Mouse (Mus musculus) intestine, embryonic 14.5 days (tissue): ENCODE measurements around the gene Bex1. TPM values are rescaled to one million over a fixed set of nuclear protein-coding genes. Genes with fewer than 3 reads are reported as not detected.
A peak's percentile ranks its signal among the peaks of the same experiment; 100 is the strongest.
"Not testable (repeated sequence)": the region's sequence is repeated elsewhere in the genome, so short reads cannot be mapped to it uniquely, and the experiment has no call there.

Source experiments
- ATAC-seq: fragments of 200-750 bp; cut with Nextera tagmentation; replicated peaks from 2 replicates; pipeline ENCODE4 v1.8.0; 2017; ENCODE audit warnings: low read depth, moderate number of reproducible peaks, moderate TSS enrichment, moderate library complexity; ENCODE audit not compliant: low FRiP score, low TSS enrichment
- DNase-seq: peaks from one replicate; pipeline ENCODE4 v3.0.0-alpha.2; 2018; ENCODE audit warnings: low spot score
- H3K27ac ChIP-seq: fragments of 300-500 bp; sonication (generic); 2 replicates; pipeline ENCODE4 v1.5.1; 2014; ENCODE audit warnings: low read depth, mild to moderate bottlenecking, control low read depth
- H3K27me3 ChIP-seq: fragments of 300-500 bp; sonication (generic); replicated peaks from 2 replicates; pipeline ENCODE4 v1.6.1; 2014; ENCODE audit warnings: low read length, control low read depth; ENCODE audit not compliant: control insufficient read depth, insufficient read depth
- H3K36me3 ChIP-seq: fragments of 300-500 bp; sonication (generic); 2 replicates; pipeline ENCODE4 v1.6.1; 2014; ENCODE audit warnings: low read length, control low read depth; ENCODE audit not compliant: control insufficient read depth, insufficient read depth
- H3K4me1 ChIP-seq: fragments of 300-500 bp; sonication (generic); replicated peaks from 2 replicates; pipeline ENCODE4 v1.6.1; 2014; ENCODE audit warnings: low read length, control low read depth, mixed read lengths; ENCODE audit not compliant: control insufficient read depth, insufficient read depth
- H3K4me2 ChIP-seq: fragments of 300-500 bp; sonication (generic); 2 replicates; pipeline ENCODE4 v1.6.1; 2014; ENCODE audit warnings: low read length
- H3K4me3 ChIP-seq: fragments of 300-500 bp; sonication (generic); 2 replicates; pipeline ENCODE4 v1.5.1; 2014; ENCODE audit warnings: low read depth, low read length, control low read depth, mixed read lengths
- H3K9ac ChIP-seq: fragments of 300-500 bp; sonication (generic); 2 replicates; pipeline ENCODE4 v1.6.1; 2014; ENCODE audit warnings: mild to moderate bottlenecking, low read length
- H3K9me3 ChIP-seq: fragments of 300-500 bp; sonication (generic); 2 replicates; pipeline ENCODE4 v1.6.1; 2016; ENCODE audit warnings: low read length, control low read depth; ENCODE audit not compliant: control insufficient read depth
- WGBS: fragments of 180-500 bp; shearing (Covaris S2); extraction: QIAGEN DNeasy Blood & Tissue Kit; methylation state at CpG from one replicate; pipeline ENCODE4 v1.1.7; 2014; 5-methylcytosine and 5-hydroxymethylcytosine counted together
- polyA plus RNA-seq: library from polyadenylated mRNA; unstranded; fragments of >200 nt; fragmentation: Nextera tagmentation; extraction: Ambion mirVana; gene quantifications from 2 replicates; pipeline ENCODE4 v1.2.1, GENCODE M21; 2014

Bex1 gene
- polyA plus RNA-seq = 206 and 236 TPM in 2 replicates

DNA sequence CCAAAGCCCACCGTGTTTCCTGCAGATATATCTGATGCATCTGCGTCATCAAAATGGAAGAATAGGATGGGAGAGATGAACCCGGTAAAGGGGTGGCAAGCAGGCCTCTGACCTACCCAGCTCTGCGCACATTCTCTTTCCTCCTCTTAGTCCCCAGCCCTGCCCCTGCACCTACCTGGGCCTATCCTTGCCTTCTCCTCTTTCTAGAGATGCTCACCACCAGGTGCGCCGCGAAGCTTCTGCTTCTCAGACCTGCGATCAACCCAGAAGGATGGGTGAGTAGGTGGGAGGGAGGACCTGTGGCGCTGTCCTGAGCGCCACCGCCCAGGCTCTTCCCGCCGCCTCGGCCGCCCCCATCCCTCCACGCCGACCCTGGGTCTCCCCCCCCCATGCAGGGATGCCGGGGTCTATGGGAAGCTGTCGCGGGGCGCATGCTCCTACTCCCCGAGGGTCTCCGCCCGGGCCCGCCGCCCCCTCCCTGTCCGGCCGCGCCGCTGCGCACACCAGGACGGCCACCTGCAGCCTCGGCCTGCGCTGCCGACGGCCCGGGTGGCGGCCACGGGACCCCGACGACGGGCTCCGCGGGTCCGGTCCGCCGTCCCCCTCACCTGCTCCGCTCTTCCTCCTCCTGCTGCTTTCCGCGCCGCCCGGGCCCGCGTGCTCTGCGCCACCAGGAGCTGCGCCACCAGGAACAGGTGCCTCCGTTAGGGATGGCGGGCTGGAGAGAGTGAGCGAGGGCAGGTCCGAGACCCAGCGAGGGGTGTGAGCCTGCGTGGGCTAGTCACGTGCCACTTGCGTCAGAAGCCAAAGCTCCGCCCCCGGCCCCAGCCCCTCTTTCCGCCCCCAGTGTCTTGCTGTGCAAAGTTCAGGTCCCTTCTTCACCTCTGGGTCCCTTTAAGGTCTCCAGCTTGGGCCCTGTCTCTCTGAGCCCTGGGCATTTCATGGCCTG lies at the start of gene Bex1, which contains the start of gene Tceal7:
Bex1 (minus strand) TSS at position 785 of the 949 bp plus-strand sequence.
Tceal7 (plus strand) TSS at position 51 of the 949 bp plus-strand sequence.
- peak within 1 kb of the TSS; percentile 27 for H3K4me3 ChIP-seq
- not testable (repeated sequence) for H3K9ac ChIP-seq, H3K4me1 ChIP-seq, H3K9me3 ChIP-seq, DNase-seq, H3K27ac ChIP-seq, H3K36me3 ChIP-seq, H3K27me3 ChIP-seq
- ATAC-seq = peak; percentile 92
- H3K4me2 ChIP-seq = peak within 1 kb of the TSS; percentile 37
- 25% methylated on average over 15 of the region's 67 CpGs for WGBS

DNA sequence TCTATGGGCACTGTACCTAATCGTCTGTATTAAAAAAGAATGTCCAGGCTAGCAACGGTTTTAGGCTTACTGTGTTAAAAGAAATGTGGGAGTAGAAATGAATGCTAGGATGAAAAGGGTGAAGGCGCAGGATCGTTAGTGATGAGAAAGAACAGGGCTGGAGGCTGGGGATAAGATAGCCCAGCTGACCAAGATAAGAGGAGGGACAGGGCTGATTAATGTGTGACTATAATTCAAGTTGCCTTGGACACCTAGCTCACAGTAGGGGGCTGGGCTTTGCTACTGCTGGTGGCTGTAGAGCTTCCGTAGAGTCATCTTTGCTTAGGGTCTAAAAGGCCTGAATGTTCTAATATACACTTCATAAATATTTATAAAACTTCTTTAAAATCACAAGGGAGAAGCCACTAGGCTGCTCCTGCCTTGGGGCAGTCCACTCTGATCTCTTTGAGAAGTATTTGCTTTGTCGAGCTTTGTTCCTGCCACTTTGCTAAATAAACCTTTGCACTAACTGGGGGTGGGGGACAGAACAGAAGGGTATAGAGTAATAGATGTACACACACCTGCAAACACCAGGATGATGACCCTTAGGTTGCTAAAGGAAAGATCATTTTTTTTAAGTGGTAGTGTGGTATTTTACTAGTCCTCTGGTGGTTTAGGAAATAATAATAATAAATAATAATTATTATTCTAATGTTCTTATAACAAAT lies 36.9 kb upstream of the Bex1 start:
- H3K27ac ChIP-seq = no peak overlapping the region
- no peak for ATAC-seq
- DNase-seq = no peak
- 15% methylated on average over 6 of the region's 6 CpGs for WGBS
- no peak overlapping the region for H3K4me2 ChIP-seq
- no peaks in the 10 kb centered on the region; the same call in 1 of the 2 replicates for H3K4me1 ChIP-seq
- no peak overlapping the region for H3K4me3 ChIP-seq
- H3K36me3 ChIP-seq = peaks cover 9% of the 10 kb centered on the region
- H3K27me3 ChIP-seq = no peaks in the 10 kb centered on the region
- no peaks in the 10 kb centered on the region for H3K9me3 ChIP-seq
- no peak overlapping the region for H3K9ac ChIP-seq

DNA sequence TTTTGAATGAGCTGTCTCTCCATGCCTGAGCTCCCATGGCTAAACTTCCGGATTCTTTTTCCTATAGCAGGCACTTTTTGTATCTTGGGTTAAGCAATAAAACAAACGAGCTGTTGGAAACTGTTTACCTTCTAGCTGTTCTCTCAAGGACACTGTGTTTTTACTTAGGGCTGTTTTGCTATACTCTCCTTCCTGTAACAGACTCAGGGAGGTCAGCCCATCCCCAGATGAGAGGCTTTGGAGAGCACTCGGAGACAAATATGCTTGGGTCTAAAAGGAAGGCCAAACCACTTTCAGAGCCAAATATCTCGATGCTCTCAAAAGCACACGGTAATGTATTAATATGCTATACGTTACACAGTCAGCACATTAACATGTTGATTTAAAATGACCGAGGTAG lies 34.4 kb upstream of the Bex1 start:
- H3K4me2 ChIP-seq = no peak overlapping the region
- no peaks in the 10 kb centered on the region for H3K27me3 ChIP-seq
- no peak overlapping the region for H3K4me3 ChIP-seq
- H3K36me3 ChIP-seq = peaks cover 11% of the 10 kb centered on the region
- peak overlapping the region; percentile 33; the same call in 1 of the 2 replicates for H3K27ac ChIP-seq
- no peak overlapping the region for H3K9ac ChIP-seq
- H3K9me3 ChIP-seq = no peaks in the 10 kb centered on the region
- ATAC-seq (no peak), DNase-seq (no peak)
- no peaks in the 10 kb centered on the region; the same call in 1 of the 2 replicates for H3K4me1 ChIP-seq
- 41% methylated on average over 7 of the region's 7 CpGs for WGBS

DNA sequence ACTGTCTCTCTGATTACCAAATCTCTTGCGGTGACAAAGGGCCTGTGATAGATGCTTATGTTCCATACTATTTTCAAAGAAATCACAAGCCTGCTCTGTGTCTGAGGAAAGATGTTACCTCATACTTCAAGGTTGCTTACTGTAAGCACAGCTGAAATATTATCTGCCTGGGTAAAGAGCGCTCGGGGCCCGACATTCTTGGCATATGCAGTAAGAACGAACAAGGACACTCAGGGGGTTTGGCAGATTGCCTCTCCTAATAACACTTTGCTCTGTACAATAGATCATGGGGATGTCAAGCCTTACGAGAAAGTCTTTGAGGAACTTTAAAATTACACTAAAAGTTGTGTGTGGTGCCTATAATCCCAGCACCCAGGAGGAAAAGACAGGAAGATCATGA lies 33.5 kb upstream of the Bex1 start:
- peaks cover 11% of the 10 kb centered on the region for H3K36me3 ChIP-seq
- H3K4me3 ChIP-seq = no peak overlapping the region
- no peak overlapping the region for H3K27ac ChIP-seq
- ATAC-seq = no peak
- H3K4me1 ChIP-seq = no peaks in the 10 kb centered on the region; the same call in 1 of the 2 replicates
- no peak overlapping the region for H3K4me2 ChIP-seq
- no peak for DNase-seq
- no peaks in the 10 kb centered on the region for H3K9me3 ChIP-seq
- 40% methylated on average over 6 of the region's 6 CpGs for WGBS
- H3K27me3 ChIP-seq = no peaks in the 10 kb centered on the region
- no peak overlapping the region for H3K9ac ChIP-seq

DNA sequence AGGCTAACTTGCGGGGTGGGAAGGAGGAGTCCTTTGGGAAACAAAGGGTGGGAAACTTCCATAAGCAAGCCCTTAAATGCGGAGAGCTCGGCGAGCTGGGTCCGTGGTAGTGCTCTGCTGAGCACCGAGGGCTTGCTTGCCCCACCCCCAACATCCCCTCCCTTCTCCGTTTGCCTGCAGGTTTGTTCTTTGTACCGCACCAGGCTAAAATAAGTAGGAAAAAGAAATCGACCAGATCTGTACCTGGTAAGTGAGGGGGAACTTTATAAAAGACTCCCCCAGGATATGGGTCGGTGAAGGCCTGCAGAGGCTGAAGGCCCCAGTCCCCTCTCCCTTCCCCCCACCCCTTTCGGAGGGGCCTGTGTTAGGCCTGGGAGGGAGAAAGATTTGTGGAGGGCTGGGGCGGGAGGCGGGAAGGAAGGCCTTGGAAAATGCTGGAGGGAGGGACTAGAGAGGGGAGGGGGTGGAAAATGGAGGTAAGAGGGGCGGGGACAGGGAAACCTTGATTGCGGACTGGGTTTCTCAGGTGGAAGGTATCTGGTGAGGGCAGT lies 30.3 kb upstream of the Bex1 start:
- peak overlapping the region; percentile 66 for H3K4me3 ChIP-seq
- no peaks in the 10 kb centered on the region; the same call in 1 of the 2 replicates for H3K4me1 ChIP-seq
- H3K9me3 ChIP-seq = no peaks in the 10 kb centered on the region
- peak overlapping the region; percentile 80 for H3K9ac ChIP-seq
- 13% methylated on average over 14 of the region's 15 CpGs for WGBS
- DNase-seq (peak; percentile 69), ATAC-seq (peak; percentile 78)
- peaks cover 11% of the 10 kb centered on the region for H3K36me3 ChIP-seq
- no peaks in the 10 kb centered on the region for H3K27me3 ChIP-seq
- peak overlapping the region; percentile 43 for H3K4me2 ChIP-seq
- H3K27ac ChIP-seq = peak overlapping the region; percentile 88

DNA sequence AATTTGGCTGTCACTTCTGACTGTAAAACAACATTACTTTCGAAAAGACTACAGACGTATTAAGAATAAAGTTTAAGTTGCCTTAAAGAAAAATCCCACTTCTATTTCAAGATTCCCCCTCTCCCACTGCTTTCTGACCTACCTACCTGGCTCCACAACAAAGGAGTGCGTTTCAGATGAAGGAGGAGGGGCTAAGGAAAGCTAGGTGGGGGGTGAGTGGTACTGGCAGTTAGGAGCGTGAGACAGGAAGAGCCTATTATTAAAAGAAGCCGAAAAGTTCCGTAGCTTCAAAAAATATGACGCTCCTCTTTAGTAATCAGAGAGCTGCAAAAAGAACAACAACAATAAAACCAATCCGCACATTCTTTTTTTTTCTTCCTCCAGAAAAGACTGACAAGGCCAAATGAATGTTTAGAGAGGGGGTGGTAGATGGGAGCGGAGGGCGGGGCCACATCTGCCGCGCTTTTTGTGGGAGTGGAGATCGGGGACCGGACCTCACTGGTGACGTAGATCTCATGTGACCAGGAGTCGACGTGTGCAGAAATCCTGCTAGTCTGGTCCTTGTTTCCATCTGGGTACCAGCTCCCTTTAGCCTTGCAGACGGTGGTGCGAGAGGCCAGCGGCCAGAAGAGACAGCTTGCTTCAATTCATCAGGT lies 29.4 kb upstream of the Bex1 start, which contains the start of gene Tceal9:
Tceal9 (plus strand) TSS at position 506 of the 656 bp plus-strand sequence.
- Histone ChIP-seq H3K4me2 (peak within 1 kb of the TSS; percentile 43), H3K36me3 (peaks cover 11% of the 10 kb centered on the region), H3K27ac (peak within 1 kb of the TSS; percentile 88), H3K9me3 (no peaks in the 10 kb centered on the region), H3K27me3 (no peaks in the 10 kb centered on the region), H3K4me3 (peak within 1 kb of the TSS; percentile 66), H3K9ac (peak within 1 kb of the TSS; percentile 80), H3K4me1 (no peaks in the 10 kb centered on the region; the same call in 1 of the 2 replicates)
- ATAC-seq (peak; percentile 89), DNase-seq (peak; percentile 84)
- WGBS = 25% methylated on average over 20 of the region's 20 CpGs

DNA sequence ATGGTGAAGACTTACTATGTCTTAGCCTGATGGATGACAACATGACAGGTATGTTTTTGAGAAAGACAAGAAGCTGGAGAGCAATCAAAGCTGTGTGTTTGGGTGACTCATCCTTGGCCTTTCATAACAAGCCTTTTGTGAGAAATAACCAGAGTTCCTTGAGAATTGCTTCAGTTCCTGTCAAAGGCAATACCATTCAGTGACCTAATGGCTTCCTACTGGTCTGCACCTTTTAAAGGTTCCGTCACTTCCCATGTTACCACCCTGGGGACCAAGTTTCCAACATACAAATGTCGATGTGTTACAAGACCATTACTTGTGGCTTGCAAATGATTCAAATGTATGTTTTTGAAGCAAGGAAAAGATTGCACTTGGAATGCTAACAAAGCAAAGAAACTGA lies 27.9 kb upstream of the Bex1 start:
- Histone ChIP-seq H3K36me3 (peaks cover 11% of the 10 kb centered on the region), H3K4me1 (no peaks in the 10 kb centered on the region), H3K4me3 (no peak overlapping the region), H3K27ac (no peak overlapping the region), H3K4me2 (no peak overlapping the region), H3K27me3 (no peaks in the 10 kb centered on the region), H3K9me3 (no peaks in the 10 kb centered on the region), H3K9ac (no peak overlapping the region)
- WGBS = 81% methylated on average over 2 of the region's 2 CpGs
- ATAC-seq (no peak), DNase-seq (no peak)

DNA sequence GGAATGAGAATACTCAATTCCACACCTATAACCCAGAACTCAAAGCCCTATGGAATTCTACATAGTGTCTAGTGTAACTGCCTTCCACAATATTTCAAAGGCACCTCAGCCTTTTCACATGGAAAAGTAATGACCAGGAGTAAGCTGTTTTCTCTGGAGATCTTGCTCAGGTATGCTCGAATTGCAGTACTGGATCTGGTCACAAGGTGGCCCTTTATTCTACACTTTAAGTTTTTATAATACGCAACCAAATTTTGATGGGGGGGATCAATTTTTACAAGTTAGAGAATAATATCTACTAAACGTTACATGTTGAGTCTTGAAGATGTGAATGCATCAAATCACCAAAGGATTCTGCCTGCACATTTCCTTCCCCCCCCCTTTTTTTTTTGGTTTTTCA lies 22.8 kb upstream of the Bex1 start:
- Histone ChIP-seq H3K4me1 (no peaks in the 10 kb centered on the region), H3K9me3 (no peaks in the 10 kb centered on the region), H3K27ac (no peak overlapping the region), H3K4me2 (no peak overlapping the region), H3K36me3 (no peaks in the 10 kb centered on the region), H3K9ac (no peak overlapping the region), H3K27me3 (no peaks in the 10 kb centered on the region), H3K4me3 (no peak overlapping the region)
- WGBS = 67% methylated on average over 3 of the region's 3 CpGs
- no peak for ATAC-seq
- DNase-seq = no peak
